Mouse (Mus musculus): ENCODE data around the gene Phlda3. TPM values are rescaled to one million over a fixed set of nuclear protein-coding genes. Genes with fewer than 3 reads are reported as not detected.

Gene Phlda3
- 32.8 and 33.3 TPM in 2 replicates for polyA plus RNA-seq (2014; fragmentation: Nextera tagmentation; extraction: Ambion mirVana)

DNA sequence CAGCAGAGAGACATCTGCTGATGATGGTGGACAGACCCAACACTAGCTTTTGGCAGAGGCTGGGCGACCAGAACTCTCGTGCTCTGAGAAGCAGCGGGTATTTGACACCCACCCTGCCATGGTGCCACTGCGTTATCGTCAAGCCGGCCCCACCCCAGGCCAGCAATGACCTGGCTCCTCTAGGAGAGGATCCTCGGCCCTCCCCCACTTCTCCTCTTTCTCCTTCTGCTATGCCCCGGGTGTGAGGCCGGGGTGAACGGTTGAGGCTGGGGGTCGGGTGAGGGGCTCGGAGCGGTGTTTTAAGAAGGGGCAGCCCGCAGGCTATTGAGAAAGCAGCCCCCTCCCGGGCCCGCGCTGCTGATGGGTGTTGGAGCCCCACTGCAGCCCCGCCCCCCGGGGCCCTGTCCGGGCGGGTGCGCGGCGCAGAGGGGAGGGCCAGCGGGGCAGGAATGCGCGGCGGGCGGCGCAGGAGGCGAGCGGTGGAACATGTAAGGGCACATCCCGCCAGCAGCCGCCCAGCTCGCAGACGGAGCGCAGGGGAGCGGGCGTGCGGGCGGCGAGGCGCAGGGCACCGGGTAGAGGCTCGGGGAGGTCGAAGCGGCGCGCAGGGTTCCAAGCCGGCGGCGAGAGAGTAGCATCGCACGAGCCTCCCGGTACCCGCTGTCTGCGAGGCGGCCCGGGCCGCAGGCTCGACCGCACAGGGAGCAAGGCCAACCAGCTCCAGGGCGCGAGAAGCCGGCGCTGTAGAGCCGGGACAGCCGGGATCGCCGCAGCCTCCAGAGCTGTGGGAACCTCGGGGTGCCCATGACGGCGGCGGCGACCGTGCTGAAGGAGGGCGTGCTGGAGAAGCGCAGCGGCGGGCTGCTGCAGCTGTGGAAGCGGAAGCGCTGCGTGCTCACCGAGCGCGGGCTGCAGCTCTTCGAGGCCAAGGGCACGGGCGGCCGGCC is at the start of gene Phlda3:
Gene Phlda3 (plus strand): TSS at position 475 of the 947 bp plus-strand sequence.
- WGBS = under 1% methylated on average over 90 of the region's 90 CpGs
- Histone ChIP-seq H3K4me3 (ENCODE audit: low read depth, low read length) (peak within 1 kb of the TSS; percentile 62), H3K4me2 (ENCODE audit: low read depth, severe bottlenecking) (peak within 1 kb of the TSS; percentile 95), H3K27me3 (ENCODE audit: control insufficient read depth, insufficient read depth, low read length) (no peaks in the 10 kb centered on the region), H3K9me3 (ENCODE audit: control insufficient read depth, low read length) (no peaks in the 10 kb centered on the region), H3K9ac (ENCODE audit: low read length) (peak within 1 kb of the TSS; percentile 75), H3K36me3 (ENCODE audit: control insufficient read depth, insufficient read depth, low read length) (peaks cover 2% of the 10 kb centered on the region; the same call in 1 of the 2 replicates), H3K4me1 (ENCODE audit: control insufficient read depth, insufficient read depth, low read length) (peaks cover 28% of the 10 kb centered on the region), H3K27ac (replicated peaks; ENCODE audit: low read depth, low read length) (peak within 1 kb of the TSS; percentile 68)
- ATAC-seq (ENCODE audit: insufficient number of reproducible peaks, low FRiP score, low TSS enrichment, low read depth) (peak; percentile 80), DNase-seq (ENCODE audit: low spot score) (peak; percentile 80)

DNA sequence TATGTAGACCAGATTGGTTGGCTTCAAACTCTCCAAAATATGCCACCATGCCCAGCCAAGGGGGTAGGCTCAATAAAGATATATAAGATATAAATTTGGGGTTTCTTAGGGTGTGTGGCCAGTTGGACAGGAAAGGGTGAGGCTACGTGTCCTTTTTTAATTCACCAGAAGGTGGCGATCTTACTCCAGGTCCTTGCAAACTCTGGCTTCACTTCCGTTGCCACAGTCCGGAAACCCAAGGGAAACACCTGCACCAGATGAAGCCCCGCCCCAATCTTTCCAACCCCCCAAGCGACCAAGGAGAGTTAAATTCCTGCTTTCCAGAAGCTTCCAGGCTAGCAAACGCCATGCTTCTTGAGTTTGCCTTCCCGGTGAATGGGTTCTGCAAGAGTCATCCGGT is 46.4 kb upstream of the Phlda3 start:
- Histone ChIP-seq H3K4me1 (ENCODE audit: control insufficient read depth, insufficient read depth, low read length) (no peaks in the 10 kb centered on the region), H3K4me3 (ENCODE audit: low read depth, low read length) (no peak overlapping the region), H3K9me3 (ENCODE audit: control insufficient read depth, low read length) (no peaks in the 10 kb centered on the region), H3K27me3 (ENCODE audit: control insufficient read depth, insufficient read depth, low read length) (no peaks in the 10 kb centered on the region), H3K4me2 (ENCODE audit: low read depth, severe bottlenecking) (no peak overlapping the region), H3K27ac (replicated peaks; ENCODE audit: low read depth, low read length) (no peak overlapping the region), H3K36me3 (ENCODE audit: control insufficient read depth, insufficient read depth, low read length) (no peaks in the 10 kb centered on the region), H3K9ac (ENCODE audit: low read length) (no peak overlapping the region)
- DNase-seq (ENCODE audit: low spot score) (peak; percentile 81), ATAC-seq (ENCODE audit: insufficient number of reproducible peaks, low FRiP score, low TSS enrichment, low read depth) (peak; percentile 54; the same call in 1 of the 2 replicates)
- WGBS = 19% methylated on average over 9 of the region's 9 CpGs

DNA sequence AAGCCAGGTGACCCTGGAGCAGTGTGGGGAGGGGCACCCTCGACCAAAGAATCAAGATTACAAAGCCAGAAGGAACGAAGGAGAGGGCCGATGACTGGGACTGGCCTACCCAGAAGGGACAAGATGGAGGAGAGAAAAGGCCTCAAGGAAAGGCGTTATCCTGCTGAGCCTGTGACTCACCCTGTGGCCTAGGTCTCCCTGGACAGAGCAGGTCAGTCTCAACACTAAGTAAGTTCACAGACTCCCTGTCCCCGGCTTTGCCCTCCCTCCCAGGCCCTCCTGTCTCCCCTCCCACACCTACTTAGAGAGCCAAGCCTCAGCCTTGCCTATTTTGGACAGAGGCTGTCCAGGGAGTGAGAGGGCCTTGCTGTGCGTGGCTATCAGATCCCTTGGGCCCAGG is 45.9 kb upstream of the Phlda3 start, which contains the start of gene Csrp1:
Gene Csrp1 (plus strand): TSS at position 79 of the 400 bp plus-strand sequence.
- DNase-seq (ENCODE audit: low spot score) (no peak), ATAC-seq (ENCODE audit: insufficient number of reproducible peaks, low FRiP score, low TSS enrichment, low read depth) (no peak)
- H3K36me3 ChIP-seq (ENCODE audit: control insufficient read depth, insufficient read depth, low read length) = no peaks in the 10 kb centered on the region
- no peak within 1 kb of the TSS for H3K4me2 ChIP-seq (ENCODE audit: low read depth, severe bottlenecking)
- H3K9ac ChIP-seq (ENCODE audit: low read length) = no peak within 1 kb of the TSS
- H3K27me3 ChIP-seq (ENCODE audit: control insufficient read depth, insufficient read depth, low read length) = no peaks in the 10 kb centered on the region
- WGBS = 72% methylated on average over 6 of the region's 6 CpGs
- no peak within 1 kb of the TSS for H3K4me3 ChIP-seq (ENCODE audit: low read depth, low read length)
- no peaks in the 10 kb centered on the region for H3K9me3 ChIP-seq (ENCODE audit: control insufficient read depth, low read length)
- no peak within 1 kb of the TSS for H3K27ac ChIP-seq (replicated peaks; ENCODE audit: low read depth, low read length)
- H3K4me1 ChIP-seq (ENCODE audit: control insufficient read depth, insufficient read depth, low read length) = no peaks in the 10 kb centered on the region

DNA sequence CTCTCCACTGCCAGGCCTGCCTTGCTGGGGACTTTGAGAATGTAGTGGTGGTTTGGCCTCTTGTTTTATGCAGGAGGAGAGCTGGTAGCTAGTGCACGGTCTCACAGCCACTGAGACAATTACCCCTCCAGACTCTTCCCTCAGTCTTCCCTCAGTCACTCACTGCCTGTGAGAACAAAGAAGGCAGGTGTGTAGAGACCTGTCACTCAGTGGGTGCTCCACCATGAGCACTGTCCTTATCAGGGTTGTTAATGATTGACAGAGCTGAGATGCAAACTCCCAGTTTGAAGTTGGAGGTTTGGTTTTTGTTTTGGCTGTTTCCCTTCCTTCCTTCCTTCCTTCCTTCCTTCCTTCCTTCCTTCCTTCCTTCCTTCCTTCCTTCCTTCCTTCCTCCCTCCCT is 42.9 kb upstream of the Phlda3 start:
- WGBS = 74% methylated on average over 1 of the region's 1 CpGs
- Histone ChIP-seq H3K27me3 (ENCODE audit: control insufficient read depth, insufficient read depth, low read length) (no peaks in the 10 kb centered on the region), H3K9me3 (ENCODE audit: control insufficient read depth, low read length) (no peaks in the 10 kb centered on the region), H3K4me3 (ENCODE audit: low read depth, low read length) (no peak overlapping the region), H3K4me2 (ENCODE audit: low read depth, severe bottlenecking) (no peak overlapping the region), H3K4me1 (ENCODE audit: control insufficient read depth, insufficient read depth, low read length) (no peaks in the 10 kb centered on the region), H3K9ac (ENCODE audit: low read length) (no peak overlapping the region), H3K36me3 (ENCODE audit: control insufficient read depth, insufficient read depth, low read length) (no peaks in the 10 kb centered on the region), H3K27ac (replicated peaks; ENCODE audit: low read depth, low read length) (no peak overlapping the region)
- DNase-seq (ENCODE audit: low spot score) = no peak
- no peak for ATAC-seq (ENCODE audit: insufficient number of reproducible peaks, low FRiP score, low TSS enrichment, low read depth)

DNA sequence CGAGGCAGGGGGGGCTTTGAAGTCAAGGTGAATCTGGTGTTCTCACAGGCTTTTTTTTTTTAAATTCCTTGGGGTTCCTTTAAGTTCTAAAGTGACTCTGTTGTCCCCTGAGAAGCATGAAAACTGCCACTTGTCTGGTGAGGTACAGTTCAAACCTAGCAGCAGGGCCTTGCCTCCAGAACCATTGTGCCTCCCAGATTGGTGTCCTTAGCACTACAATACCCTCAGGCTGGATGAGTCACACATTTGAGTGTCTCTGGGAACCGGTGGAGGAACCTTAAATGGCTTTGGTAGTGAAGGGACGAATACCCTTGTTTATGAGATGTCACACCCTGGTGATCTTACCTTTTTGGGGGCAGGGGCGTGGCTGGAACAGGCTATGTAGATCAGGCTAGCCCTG is 41.8 kb upstream of the Phlda3 start:
- Histone ChIP-seq H3K9ac (ENCODE audit: low read length) (no peak overlapping the region), H3K27me3 (ENCODE audit: control insufficient read depth, insufficient read depth, low read length) (no peaks in the 10 kb centered on the region), H3K27ac (replicated peaks; ENCODE audit: low read depth, low read length) (no peak overlapping the region), H3K4me2 (ENCODE audit: low read depth, severe bottlenecking) (no peak overlapping the region), H3K4me3 (ENCODE audit: low read depth, low read length) (no peak overlapping the region), H3K36me3 (ENCODE audit: control insufficient read depth, insufficient read depth, low read length) (no peaks in the 10 kb centered on the region), H3K9me3 (ENCODE audit: control insufficient read depth, low read length) (no peaks in the 10 kb centered on the region), H3K4me1 (ENCODE audit: control insufficient read depth, insufficient read depth, low read length) (no peaks in the 10 kb centered on the region; the same call in 1 of the 2 replicates)
- DNase-seq (ENCODE audit: low spot score) = no peak
- ATAC-seq (ENCODE audit: insufficient number of reproducible peaks, low FRiP score, low TSS enrichment, low read depth) = no peak
- 53% methylated on average over 4 of the region's 4 CpGs for WGBS

DNA sequence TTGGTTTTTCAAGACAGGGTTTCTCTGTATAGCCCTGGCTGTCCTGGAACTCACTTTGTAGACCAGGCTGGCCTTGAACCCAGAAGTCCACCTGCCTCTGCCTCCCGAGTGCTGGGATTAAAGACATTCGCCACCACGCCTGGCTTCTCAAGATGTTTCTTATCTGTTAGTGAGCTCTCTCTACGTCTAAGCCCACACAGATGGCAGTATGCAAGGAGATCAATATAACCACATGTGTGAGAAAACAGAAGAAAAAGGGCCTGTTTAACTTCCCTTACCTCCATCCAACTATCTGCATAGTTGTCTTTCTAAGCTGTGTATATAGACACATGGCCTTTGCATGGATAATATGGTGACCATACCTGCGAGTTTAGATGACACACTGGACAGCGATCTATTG is 40.6 kb upstream of the Phlda3 start:
- Histone ChIP-seq H3K9ac (ENCODE audit: low read length) (no peak overlapping the region), H3K4me1 (ENCODE audit: control insufficient read depth, insufficient read depth, low read length) (peaks cover 10% of the 10 kb centered on the region), H3K27me3 (ENCODE audit: control insufficient read depth, insufficient read depth, low read length) (no peaks in the 10 kb centered on the region), H3K27ac (replicated peaks; ENCODE audit: low read depth, low read length) (no peak overlapping the region), H3K4me3 (ENCODE audit: low read depth, low read length) (no peak overlapping the region), H3K4me2 (ENCODE audit: low read depth, severe bottlenecking) (no peak overlapping the region), H3K9me3 (ENCODE audit: control insufficient read depth, low read length) (no peaks in the 10 kb centered on the region), H3K36me3 (ENCODE audit: control insufficient read depth, insufficient read depth, low read length) (no peaks in the 10 kb centered on the region)
- DNase-seq (ENCODE audit: low spot score) (no peak), ATAC-seq (ENCODE audit: insufficient number of reproducible peaks, low FRiP score, low TSS enrichment, low read depth) (no peak)
- 91% methylated on average over 6 of the region's 6 CpGs for WGBS

DNA sequence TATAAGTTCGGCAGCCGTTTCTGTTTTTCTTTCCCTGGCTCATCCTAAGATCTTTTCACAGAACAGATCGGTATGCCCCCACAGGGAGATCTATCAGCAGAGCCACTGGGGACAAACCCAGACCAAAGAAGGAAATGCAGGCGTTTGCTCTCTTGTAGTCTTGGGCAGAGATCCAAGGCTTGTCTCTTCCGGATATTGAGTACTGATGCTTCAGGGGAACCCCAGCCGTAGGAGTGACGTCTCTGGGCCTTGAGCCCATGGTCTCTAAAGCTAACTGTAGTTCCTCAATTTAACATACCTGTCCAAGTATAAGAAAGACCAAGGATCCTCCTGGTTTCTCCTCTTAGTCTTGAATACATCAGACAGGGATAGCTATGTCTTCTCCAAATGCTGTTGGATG is 40.0 kb upstream of the Phlda3 start:
- no peak overlapping the region for H3K27ac ChIP-seq (replicated peaks; ENCODE audit: low read depth, low read length)
- DNase-seq (ENCODE audit: low spot score) (no peak), ATAC-seq (ENCODE audit: insufficient number of reproducible peaks, low FRiP score, low TSS enrichment, low read depth) (no peak)
- peaks cover 16% of the 10 kb centered on the region for H3K4me1 ChIP-seq (ENCODE audit: control insufficient read depth, insufficient read depth, low read length)
- WGBS = 90% methylated on average over 7 of the region's 7 CpGs
- H3K9ac ChIP-seq (ENCODE audit: low read length) = no peak overlapping the region
- no peaks in the 10 kb centered on the region for H3K9me3 ChIP-seq (ENCODE audit: control insufficient read depth, low read length)
- H3K4me3 ChIP-seq (ENCODE audit: low read depth, low read length) = no peak overlapping the region
- no peaks in the 10 kb centered on the region for H3K36me3 ChIP-seq (ENCODE audit: control insufficient read depth, insufficient read depth, low read length)
- H3K27me3 ChIP-seq (ENCODE audit: control insufficient read depth, insufficient read depth, low read length) = no peaks in the 10 kb centered on the region
- no peak overlapping the region for H3K4me2 ChIP-seq (ENCODE audit: low read depth, severe bottlenecking)

DNA sequence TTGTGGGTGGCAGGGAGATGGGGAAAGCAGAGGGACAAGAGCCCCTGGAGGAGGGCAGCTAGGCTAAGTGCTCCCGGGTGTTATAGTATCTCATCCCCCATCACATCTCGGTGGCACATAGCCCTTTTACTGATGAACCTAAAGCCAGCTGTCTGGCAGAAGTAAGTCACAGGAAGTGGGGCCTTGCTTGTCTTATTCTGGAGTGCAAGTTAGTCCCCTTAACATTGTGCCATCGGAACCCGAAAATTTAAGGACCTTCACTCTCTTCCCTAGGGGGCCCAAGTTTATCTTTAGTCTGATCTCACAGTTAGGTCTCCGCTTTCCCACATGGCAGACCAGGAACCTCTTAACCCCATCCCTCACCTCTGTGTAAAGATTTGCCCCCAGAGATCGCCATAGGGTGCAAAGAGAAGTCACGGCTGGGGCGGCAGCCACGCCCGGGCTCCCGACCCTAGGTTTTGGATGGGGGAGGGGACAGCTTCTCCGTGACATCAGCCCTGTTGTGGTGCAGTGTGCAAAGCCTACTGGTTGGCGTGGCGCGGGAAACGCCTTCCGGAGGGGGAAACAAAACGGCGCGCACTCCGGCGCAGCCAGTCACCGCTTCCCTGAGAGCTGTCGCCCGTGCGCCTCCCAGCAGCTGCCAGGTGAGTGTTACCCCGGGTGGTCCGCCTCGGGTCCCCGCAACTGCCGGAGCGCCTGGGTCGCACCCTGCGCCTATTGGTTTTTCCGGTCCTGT is 37.1 kb upstream of the Phlda3 start:
- Histone ChIP-seq H3K36me3 (ENCODE audit: control insufficient read depth, insufficient read depth, low read length) (no peaks in the 10 kb centered on the region), H3K4me2 (ENCODE audit: low read depth, severe bottlenecking) (peak overlapping the region; percentile 81), H3K27me3 (ENCODE audit: control insufficient read depth, insufficient read depth, low read length) (no peaks in the 10 kb centered on the region), H3K4me1 (ENCODE audit: control insufficient read depth, insufficient read depth, low read length) (peaks cover 24% of the 10 kb centered on the region), H3K9me3 (ENCODE audit: control insufficient read depth, low read length) (no peaks in the 10 kb centered on the region), H3K9ac (ENCODE audit: low read length) (peak overlapping the region; percentile 76), H3K27ac (replicated peaks; ENCODE audit: low read depth, low read length) (0 out of 2 replicates have a peak overlapping the region, but pooled peaks have one; percentile 42), H3K4me3 (ENCODE audit: low read depth, low read length) (peak overlapping the region; percentile 58)
- ATAC-seq (ENCODE audit: insufficient number of reproducible peaks, low FRiP score, low TSS enrichment, low read depth) (peak; percentile 71), DNase-seq (ENCODE audit: low spot score) (peak; percentile 91)
- WGBS = 2% methylated on average over 35 of the region's 35 CpGs

Measured in limb, embryonic 11.5 days (tissue).